Mouse (Mus musculus) olfactory bulb, adult 2 months (tissue): Measurements from ENCODE around the gene Ano6. TPM values are rescaled to one million over a fixed set of nuclear protein-coding genes. Genes with fewer than 3 reads are reported as not detected.

Source experiments
- H3K27ac ChIP-seq: fragments of 200-500 bp; 2 replicates; pipeline ENCODE4 v1.5.1; 2012; ENCODE audit warnings: low read depth, low read length; ENCODE audit not compliant: insufficient read depth
- H3K4me1 ChIP-seq: fragments of 200-500 bp; 2 replicates; pipeline ENCODE4 v1.6.1; 2012; ENCODE audit warnings: low read length; ENCODE audit not compliant: control insufficient read depth, insufficient read depth
- H3K4me3 ChIP-seq: fragments of 200-500 bp; 2 replicates; pipeline ENCODE4 v1.5.1; 2012; ENCODE audit warnings: mild to moderate bottlenecking, low read depth, low read length, moderate library complexity; ENCODE audit not compliant: insufficient read depth
- CTCF ChIP-seq: fragments of 200-500 bp; IDR thresholded peaks from 2 replicates; pipeline ENCODE4 v1.5.1; 2012; ENCODE audit warnings: low read depth, mild to moderate bottlenecking, low read length, moderate library complexity; ENCODE audit not compliant: insufficient read depth
- POLR2A ChIP-seq: fragments of 200-500 bp; IDR thresholded peaks from 2 replicates; pipeline ENCODE4 v1.6.1; 2012; ENCODE audit warnings: mild to moderate bottlenecking, low read depth, low read length, moderate library complexity; ENCODE audit not compliant: insufficient read depth
- WGBS: fragments of 180-500 bp; shearing (Covaris S2); methylation state at CpG from one replicate; pipeline ENCODE4 v1.1.7; 2018; 5-methylcytosine and 5-hydroxymethylcytosine counted together
- polyA plus RNA-seq: library from polyadenylated mRNA; stranded (reverse); fragments of >200 nt; gene quantifications from 2 replicates; pipeline ENCODE4 v1.2.4, GENCODE M21; 2012; ENCODE audit warnings: low replicate concordance; ENCODE audit not compliant: missing spikeins, insufficient read depth, insufficient read length

Gene Ano6
- polyA plus RNA-seq, 1 experiment: not detected

DNA sequence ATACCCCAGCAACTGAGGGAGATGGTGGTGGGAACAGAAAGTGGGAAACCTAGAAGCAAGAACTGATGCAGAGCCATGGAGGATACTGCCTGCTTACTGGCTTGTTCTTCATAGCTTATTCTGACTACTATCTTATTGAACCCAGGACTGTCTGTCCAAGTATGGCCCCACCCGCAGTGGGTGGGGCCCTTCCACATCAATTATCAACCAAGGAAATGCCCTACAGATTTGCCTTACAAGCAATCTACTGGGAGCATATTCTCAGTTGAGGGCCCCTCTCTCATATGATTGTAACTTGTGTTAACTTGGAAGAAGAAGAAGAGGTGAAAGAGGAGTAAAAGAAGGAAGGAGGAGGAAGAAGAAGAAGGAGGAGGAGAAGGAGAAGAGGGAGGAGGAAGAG is 117.3 kb downstream of the Ano6 start:
- TF ChIP-seq CTCF: no peak
- TF ChIP-seq POLR2A: no peak
- Histone ChIP-seq H3K4me1 (peaks cover 9% of the 10 kb centered on the region), H3K4me3 (no peak overlapping the region), H3K27ac (no peak overlapping the region)
- 96% methylated on average over 1 of the region's 1 CpGs for WGBS

- Histone ChIP-seq H3K4me3 (no peak overlapping the region), H3K27ac (no peak overlapping the region), H3K4me1 (peaks cover 12% of the 10 kb centered on the region)
- 68% methylated on average over 3 of the region's 3 CpGs for WGBS
- TF ChIP-seq CTCF (no peak), POLR2A (no peak)
These were observed 119.6 kb downstream of the Ano6 start for GRCm38 (mm10) chr15:95910099-95910780.

DNA sequence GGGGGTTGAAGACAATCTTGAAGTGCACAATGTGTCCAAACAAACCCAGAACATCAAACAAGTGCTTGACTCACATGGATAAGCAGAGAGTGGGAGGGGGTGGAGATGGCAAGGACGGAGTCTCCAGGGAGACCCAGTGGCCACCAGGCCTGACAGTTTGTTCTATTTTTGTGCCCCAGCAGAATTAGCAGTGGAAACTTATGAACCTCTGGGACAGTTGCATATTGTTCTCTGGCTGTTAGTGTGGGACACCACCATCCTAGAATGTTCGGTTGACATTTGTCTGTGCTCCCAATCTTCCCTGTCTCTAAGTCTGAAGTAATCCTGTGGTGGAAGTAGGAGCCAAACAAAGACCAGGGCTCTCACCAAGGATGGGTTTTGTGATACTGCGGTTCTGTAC is 124.3 kb downstream of the Ano6 start:
- Histone ChIP-seq H3K27ac (no peak overlapping the region), H3K4me1 (peaks cover 11% of the 10 kb centered on the region), H3K4me3 (no peak overlapping the region)
- 77% methylated on average over 3 of the region's 3 CpGs for WGBS
- TF ChIP-seq CTCF (no peak), POLR2A (no peak)

GRCm38 (mm10) chr15:95915477-95915876 is 124.8 kb downstream of the Ano6 start:
- H3K4me1 ChIP-seq: peaks cover 11% of the 10 kb centered on the region
- no peak overlapping the region for H3K4me3 ChIP-seq
- no peak overlapping the region for H3K27ac ChIP-seq
- 92% methylated on average over 3 of the region's 3 CpGs for WGBS
- TF ChIP-seq POLR2A: no peak
- TF ChIP-seq CTCF: no peak

GRCm38 (mm10) chr15:95917330-95917729 is 126.7 kb downstream of the Ano6 start:
- TF ChIP-seq POLR2A (no peak), CTCF (no peak)
- 84% methylated on average over 3 of the region's 3 CpGs for WGBS
- Histone ChIP-seq H3K4me3 (no peak overlapping the region), H3K4me1 (peaks cover 18% of the 10 kb centered on the region), H3K27ac (no peak overlapping the region)

GRCm38 (mm10) chr15:95920047-95920446 is 129.4 kb downstream of the Ano6 start:
- Histone ChIP-seq H3K4me3 (no peak overlapping the region), H3K27ac (peak overlapping the region; percentile 32), H3K4me1 (peaks cover 17% of the 10 kb centered on the region)
- TF ChIP-seq CTCF (no peak), POLR2A (no peak)
- 9% methylated on average over 9 of the region's 9 CpGs for WGBS

GRCm38 (mm10) chr15:95921072-95921471 is 130.4 kb downstream of the Ano6 start:
- peaks cover 19% of the 10 kb centered on the region for H3K4me1 ChIP-seq
- peak overlapping the region; percentile 34; the same call in 1 of the 2 replicates for H3K27ac ChIP-seq
- 81% methylated on average over 3 of the region's 3 CpGs for WGBS
- TF ChIP-seq CTCF (no peak), POLR2A (no peak)
- no peak overlapping the region for H3K4me3 ChIP-seq

DNA sequence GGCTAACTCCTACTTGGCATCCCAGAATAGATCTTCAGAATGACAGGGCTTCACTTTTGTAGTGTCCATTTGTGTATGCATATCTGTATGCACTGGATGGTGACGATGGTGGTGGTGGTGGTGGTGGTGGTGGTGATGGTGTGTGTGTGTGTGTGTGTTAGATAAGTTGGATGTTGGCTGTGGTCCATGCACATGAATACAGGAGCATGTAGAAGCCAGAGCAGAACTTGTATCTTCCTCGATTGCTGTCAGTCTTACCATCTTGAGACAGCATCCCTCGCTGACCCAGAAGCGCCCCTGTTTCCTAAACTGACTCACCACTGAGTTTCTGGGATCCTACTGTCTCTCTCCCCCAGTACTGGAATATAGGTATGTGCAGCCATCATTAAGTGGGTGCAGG is 131.0 kb downstream of the Ano6 start:
- no peak for TF ChIP-seq POLR2A
- no peak for TF ChIP-seq CTCF
- H3K4me3 ChIP-seq: no peak overlapping the region
- H3K4me1 ChIP-seq: peaks cover 19% of the 10 kb centered on the region
- H3K27ac ChIP-seq: 0 out of 2 replicates have a peak overlapping the region, but pooled peaks have one; percentile 34
- WGBS: 85% methylated on average over 4 of the region's 4 CpGs

DNA sequence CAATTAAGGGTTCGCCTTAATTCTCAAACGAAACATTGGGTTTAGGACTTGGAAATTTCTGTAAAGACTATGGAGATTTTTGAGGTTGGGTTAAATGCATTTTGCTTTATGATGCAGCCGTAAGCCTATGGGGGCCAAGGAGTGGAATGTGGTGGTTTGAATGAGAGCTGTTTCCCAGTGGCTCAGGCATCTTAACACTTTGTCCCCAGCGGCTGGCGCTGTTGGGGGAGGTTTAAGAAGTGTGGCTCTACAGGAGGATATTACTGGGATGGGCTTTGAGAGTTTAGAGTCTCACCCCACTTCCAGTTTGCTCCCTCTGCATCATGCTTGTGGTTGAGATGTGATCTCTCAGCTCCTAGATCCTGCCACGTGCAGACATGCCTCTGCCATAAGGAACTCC is 131.9 kb downstream of the Ano6 start:
- WGBS: 67% methylated on average over 6 of the region's 6 CpGs
- peaks cover 19% of the 10 kb centered on the region for H3K4me1 ChIP-seq
- H3K27ac ChIP-seq: peak overlapping the region; percentile 16
- no peak overlapping the region for H3K4me3 ChIP-seq
- TF ChIP-seq POLR2A (no peak), CTCF (no peak)
